Mouse (Mus musculus): ENCODE data around the gene Zbtb38.

GRCm38 (mm10) chr9:96741365-96742085, 11.1 kb downstream of the Zbtb38 start:
- TF ChIP-seq CTCF (conservative IDR thresholded peaks at IDR 0.05; ENCODE audit: low read length), result no peak
- TF ChIP-seq NANOG (IDR thresholded peaks at IDR 0.05; ENCODE audit: borderline replicate concordance, low read length), result no peak
- TF ChIP-seq POU5F1 (IDR thresholded peaks at IDR 0.05; ENCODE audit: borderline replicate concordance, low read length), result no peak

Measured in E14TG2a.4 (cell line).